ENCODE assay signal across 7 mouse cellular contexts in genomic region chr14:20765642-20766258, GRCm38 (mm10). TPM values are rescaled to one million over a fixed set of nuclear protein-coding genes. Genes with fewer than 3 reads are reported as not detected.
A peak's percentile ranks its signal among the peaks of the same experiment; 100 is the strongest.
DNase-seq lines count a peak whose midpoint lies in the region; ATAC-seq lines count a peak whose summit lies in the region.

No protein-coding gene starts in this region.

- no peak overlapping the region for H3K9ac ChIP-seq in midbrain, embryonic 12.5 days (replicated peaks)

- no peak overlapping the region for H3K4me3 ChIP-seq in limb, embryonic 10.5 days
- no peak overlapping the region for H3K4me3 ChIP-seq in midbrain, embryonic 12.5 days

- H3K4me1 ChIP-seq in limb, embryonic 10.5 days, result 0 out of 2 replicates have a peak, but pooled peaks cover 3% of the 10 kb centered on the region
- H3K4me1 ChIP-seq in midbrain, embryonic 12.5 days, result no peaks in the 10 kb centered on the region

- peak; percentile 66; the same call in 1 of the 2 replicates for ATAC-seq in midbrain, embryonic 12.5 days (ENCODE audit: low FRiP score, low read depth)

- H3K4me2 ChIP-seq in midbrain, embryonic 12.5 days (replicated peaks), result no peak overlapping the region

- H3K36me3 ChIP-seq in limb, embryonic 10.5 days, result peaks cover 89% of the 10 kb centered on the region
- peaks cover 79% of the 10 kb centered on the region for H3K36me3 ChIP-seq in midbrain, embryonic 12.5 days

- peak overlapping the region; percentile 50 for H3K27ac ChIP-seq in limb, embryonic 10.5 days
- H3K27ac ChIP-seq in midbrain, embryonic 12.5 days (replicated peaks), result no peak overlapping the region

- H3K27me3 ChIP-seq in limb, embryonic 10.5 days (ENCODE audit: low read depth, poor library complexity, severe bottlenecking), result no peaks in the 10 kb centered on the region
- no peaks in the 10 kb centered on the region for H3K27me3 ChIP-seq in midbrain, embryonic 12.5 days

- no peaks in the 10 kb centered on the region for H3K9me3 ChIP-seq in limb, embryonic 10.5 days (replicated peaks)
- H3K9me3 ChIP-seq in midbrain, embryonic 12.5 days, result no peaks in the 10 kb centered on the region

- peak; percentile 80 for DNase-seq in adrenal gland, adult 8-10 months
- DNase-seq in embryo, embryonic 9.5 days (ENCODE audit: extremely low spot score), result peak; percentile 79
- DNase-seq in heart, adult 11 months, result peak; percentile 99
- peak; percentile 82 for DNase-seq in kidney, adult 11 months
- peak; percentile 90 for DNase-seq in limb, embryonic 10.5 days (ENCODE audit: low spot score)
- DNase-seq in skeletal muscle tissue, adult 2 months (ENCODE audit: low read depth, low spot score), result peak; percentile 80

- WGBS in limb, embryonic 10.5 days, result 28% methylated on average over 12 of the region's 12 CpGs
- WGBS in midbrain, embryonic 12.5 days, result 31% methylated on average over 12 of the region's 12 CpGs

RNA-seq across cellular contexts. Expression of gene Camk2g, which starts 28.1 kb away (rescaled TPM):
- total RNA-seq in adrenal gland, adult 8-10 months (2022), result 10 to 100 TPM; 63.3 to 74.9 (median 69.1) TPM
- 43.3 and 57.6 TPM in 2 replicates for polyA plus RNA-seq in limb, embryonic 10.5 days (2016; fragmentation: Nextera tagmentation; extraction: Ambion mirVana)
- polyA plus RNA-seq in midbrain, embryonic 12.5 days (2016; fragmentation: Nextera tagmentation; extraction: Ambion mirVana), result 56.8 and 57.1 TPM in 2 replicates

RNA-seq across cellular contexts. Expression of gene Ndst2, which starts 31.4 kb away (rescaled TPM):
- total RNA-seq in adrenal gland, adult 8-10 months (2022), result 10 to 100 TPM; 27.7 to 51.1 (median 34.4) TPM
- 27.9 and 29.2 TPM in 2 replicates for polyA plus RNA-seq in limb, embryonic 10.5 days (2016; fragmentation: Nextera tagmentation; extraction: Ambion mirVana)
- 25.0 and 29.8 TPM in 2 replicates for polyA plus RNA-seq in midbrain, embryonic 12.5 days (2016; fragmentation: Nextera tagmentation; extraction: Ambion mirVana)

RNA-seq across cellular contexts. Expression of gene Zswim8, which starts 58.4 kb away (rescaled TPM):
- total RNA-seq in adrenal gland, adult 8-10 months (2022), result 100 to 1,000 TPM; 111 to 197 (median 146) TPM
- 32.5 and 39.3 TPM in 2 replicates for polyA plus RNA-seq in limb, embryonic 10.5 days (2016; fragmentation: Nextera tagmentation; extraction: Ambion mirVana)
- polyA plus RNA-seq in midbrain, embryonic 12.5 days (2016; fragmentation: Nextera tagmentation; extraction: Ambion mirVana), result 47.6 and 48.9 TPM in 2 replicates
